24 mouse cellular contexts compared by ENCODE assay signal in the genomic region with DNA sequence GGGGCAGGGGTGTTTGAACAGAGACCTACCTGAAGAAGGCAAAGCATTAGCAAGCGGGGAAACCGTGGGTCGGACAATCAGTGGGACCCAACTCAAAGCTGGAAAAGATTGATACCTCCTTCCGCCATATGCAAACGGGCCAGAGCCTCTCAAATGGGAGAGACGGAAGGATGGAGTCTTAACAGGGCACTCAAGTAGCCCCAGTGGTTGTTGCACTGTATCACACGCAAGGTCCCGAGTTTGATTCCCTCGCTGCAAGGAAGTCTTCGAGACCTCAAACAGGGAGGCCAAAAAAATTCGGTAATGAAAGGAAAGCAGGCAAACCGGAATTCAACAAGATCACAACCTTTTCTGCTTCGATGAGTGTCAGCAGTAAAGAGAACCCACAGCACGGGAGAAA. TPM values are rescaled to one million over a fixed set of nuclear protein-coding genes. Genes with fewer than 3 reads are reported as not detected.
DNase-seq lines count a peak whose midpoint lies in the region; ATAC-seq lines count a peak whose summit lies in the region.
"Had no signal": no experiment of that assay in that cellular context is flagged by ENCODE, and none has a peak within 500 bp of the region (broad histone marks: within the 10 kb centered on the region; RNA-seq: fewer than 3 reads in every experiment).

No protein-coding gene starts in this region.

- H3K4me3 ChIP-seq in liver, embryonic 13.5 days (replicated peaks), result no peak overlapping the region
- H3K4me3 ChIP-seq in liver, embryonic 12.5 days, result no peak overlapping the region
- H3K4me3 ChIP-seq: embryonic facial prominence, embryonic 13.5 days; embryonic facial prominence, embryonic 15.5 days; erythroblast, embryonic 14.5 days; forebrain, embryonic 10.5 days; forebrain, embryonic 12.5 days had no signal

- no peaks in the 10 kb centered on the region for H3K27me3 ChIP-seq in liver, embryonic 13.5 days
- no peaks in the 10 kb centered on the region; the same call in 1 of the 2 replicates for H3K27me3 ChIP-seq in liver, embryonic 12.5 days (replicated peaks)
- H3K27me3 ChIP-seq: embryonic facial prominence, embryonic 13.5 days; embryonic facial prominence, embryonic 15.5 days; forebrain, embryonic 12.5 days; Patski had no signal

- peaks cover 70% of the 10 kb centered on the region for H3K4me1 ChIP-seq in liver, embryonic 13.5 days (replicated peaks)
- H3K4me1 ChIP-seq in liver, embryonic 12.5 days, result peaks cover 61% of the 10 kb centered on the region

- no peak for ATAC-seq in liver, embryonic 13.5 days (ENCODE audit: low read depth)
- ATAC-seq in liver, embryonic 12.5 days, result no peak
- ATAC-seq: activated CD4-positive, CD25-positive, alpha-beta regulatory T cell, adult 4 months; forebrain, embryonic 14.5 days; forebrain, embryonic 16.5 days; Patski had no signal

- H3K9ac ChIP-seq in liver, embryonic 13.5 days, result no peak overlapping the region
- no peak overlapping the region for H3K9ac ChIP-seq in liver, embryonic 12.5 days
- H3K9ac ChIP-seq: embryonic facial prominence, embryonic 13.5 days; embryonic facial prominence, embryonic 15.5 days; forebrain, embryonic 12.5 days had no signal

- DNase-seq in liver, embryonic 13.5 days, result no peak
- peak; percentile 55 for DNase-seq in R1 (ENCODE audit: low read depth, low spot score)
- no peak for DNase-seq in cerebellum, adult 11-12 months
- DNase-seq in frontal cortex, postnatal 36 days (ENCODE audit: low spot score in 2 of 2), result no peak
- DNase-seq: adrenal gland, adult 8-10 months; adrenal gland, postnatal 14 days; adrenal gland, postnatal 36 days; cerebellum, adult 18-20 months; cerebellum, adult 8-10 months; cerebellum, adult 9-11 months; cerebellum, postnatal 14 days; cerebellum, postnatal 36 days; embryo, embryonic 11 days had no signal

- H3K9me3 ChIP-seq in liver, embryonic 13.5 days (replicated peaks), result no peaks in the 10 kb centered on the region
- H3K9me3 ChIP-seq in liver, embryonic 12.5 days (replicated peaks), result no peaks in the 10 kb centered on the region
- H3K9me3 ChIP-seq: embryonic facial prominence, embryonic 13.5 days; embryonic facial prominence, embryonic 15.5 days; forebrain, embryonic 10.5 days; forebrain, embryonic 12.5 days; G1E had no signal

- peak overlapping the region; percentile 58 for H3K27ac ChIP-seq in liver, embryonic 13.5 days
- H3K27ac ChIP-seq in liver, embryonic 12.5 days, result no peak overlapping the region
- H3K27ac ChIP-seq: embryonic facial prominence, embryonic 13.5 days; embryonic facial prominence, embryonic 15.5 days; forebrain, embryonic 10.5 days; forebrain, embryonic 12.5 days had no signal

- no peak overlapping the region for H3K4me2 ChIP-seq in liver, embryonic 13.5 days
- H3K4me2 ChIP-seq in liver, embryonic 12.5 days, result no peak overlapping the region
- H3K4me2 ChIP-seq: embryonic facial prominence, embryonic 13.5 days; embryonic facial prominence, embryonic 15.5 days; forebrain, embryonic 12.5 days had no signal

- H3K36me3 ChIP-seq in liver, embryonic 13.5 days, result no peaks in the 10 kb centered on the region
- 0 out of 2 replicates have a peak, but pooled peaks cover 5% of the 10 kb centered on the region for H3K36me3 ChIP-seq in liver, embryonic 12.5 days
- H3K36me3 ChIP-seq: G1E had no signal

- 90% methylated on average over 14 of the region's 14 CpGs for WGBS in liver, embryonic 13.5 days (ENCODE audit: insufficient replicate concordance)
- WGBS in liver, embryonic 12.5 days (ENCODE audit: insufficient replicate concordance), result 91% methylated on average over 14 of the region's 14 CpGs

RNA-seq across cellular contexts. Expression of gene Sh3pxd2a, which starts 29.5 kb away (rescaled TPM):
- 0.54 and 0.62 TPM in 2 replicates for polyA plus RNA-seq in liver, embryonic 13.5 days (2015; fragmentation: Nextera tagmentation; extraction: Ambion mirVana)
- 1.1 and 1.6 TPM in 2 replicates for polyA plus RNA-seq in liver, embryonic 12.5 days (2016; fragmentation: Nextera tagmentation; extraction: Ambion mirVana)
- polyA plus RNA-seq: G1E had no signal
